Mouse (Mus musculus) MEL (cell line): ENCODE results near the gene Desi1. TPM values are rescaled to one million over a fixed set of nuclear protein-coding genes. Genes with fewer than 3 reads are reported as not detected.

Experiments
- DNase-seq: peaks from one replicate; pipeline ENCODE4 v3.0.0; 2011; ENCODE audit warnings: low read depth, low spot score
- H3K27ac ChIP-seq: 2 replicates; pipeline ENCODE4 v1.5.1; 2012; ENCODE audit warnings: low read depth, mild to moderate bottlenecking, control low read depth, low read length, moderate library complexity; ENCODE audit not compliant: control insufficient read depth
- H3K27me3 ChIP-seq, 2 experiments: fragments of 150-350 bp in 1 of 2; sonication (generic) in 1 of 2; 2 replicates each; pipeline ENCODE4 v1.6.1; 2012; ENCODE audit warnings: low read length in 2 of 2, mild to moderate bottlenecking in 2 of 2, improper control_type of control experiment in 1 of 2, moderate library complexity in 1 of 2; ENCODE audit not compliant: insufficient read depth in 2 of 2, control insufficient read depth in 1 of 2
- H3K36me3 ChIP-seq, 2 experiments: 2 replicates each; pipeline ENCODE4 v1.6.1; 2012 to 2014; ENCODE audit warnings: low read length in 2 of 2, improper control_type of control experiment in 1 of 2, inconsistent platforms in 1 of 2, mild to moderate bottlenecking in 1 of 2; ENCODE audit not compliant: insufficient read depth in 2 of 2, control insufficient read depth in 1 of 2
- H3K4me1 ChIP-seq, 2 experiments: fragments of 150-350 bp in 1 of 2; sonication (generic) in 1 of 2; 2 replicates each; pipeline ENCODE4 v1.6.1; 2012; ENCODE audit warnings: low read length in 2 of 2, improper control_type of control experiment in 1 of 2, mild to moderate bottlenecking in 1 of 2; ENCODE audit not compliant: insufficient read depth in 2 of 2, control insufficient read depth in 1 of 2
- H3K4me3 ChIP-seq, 2 experiments: fragments of 150-350 bp in 1 of 2; sonication (generic) in 1 of 2; 2 replicates each; pipeline ENCODE4 v1.5.1; 2012; ENCODE audit warnings: low read depth in 2 of 2, low read length in 2 of 2, mild to moderate bottlenecking in 2 of 2, moderate library complexity in 2 of 2, control low read depth in 1 of 2, improper control_type of control experiment in 1 of 2; ENCODE audit not compliant: control insufficient read depth in 1 of 2, insufficient read depth in 1 of 2
- H3K79me2 ChIP-seq: 2 replicates; pipeline ENCODE4 v1.6.1; 2012; ENCODE audit warnings: mild to moderate bottlenecking, low read length, moderate library complexity; ENCODE audit not compliant: control insufficient read depth, poor library complexity, insufficient read depth
- H3K9ac ChIP-seq: 2 replicates; pipeline ENCODE4 v1.6.1; 2012; ENCODE audit warnings: low read depth, mild to moderate bottlenecking, control low read depth, low read length, moderate library complexity; ENCODE audit not compliant: control insufficient read depth, poor library complexity, severe bottlenecking
- H3K9me3 ChIP-seq: fragments of 150-350 bp; sonication (generic); replicated peaks from 2 replicates; pipeline ENCODE4 v1.6.1; 2012; ENCODE audit warnings: mild to moderate bottlenecking, low read length, improper control_type of control experiment, moderate library complexity; ENCODE audit not compliant: insufficient read depth
- BHLHE40 ChIP-seq: IDR thresholded peaks from 2 replicates; pipeline ENCODE4 v1.6.1; 2012; ENCODE audit warnings: low read depth, mild to moderate bottlenecking, inconsistent platforms, low read length, improper control_type of control experiment, borderline replicate concordance
- CHD1 ChIP-seq: IDR thresholded peaks from 2 replicates; pipeline ENCODE4 v1.6.1; 2012; ENCODE audit warnings: low read depth, mild to moderate bottlenecking, inconsistent platforms, low read length, improper control_type of control experiment
- CHD2 ChIP-seq: IDR thresholded peaks from 2 replicates; pipeline ENCODE4 v1.6.1; 2011; ENCODE audit warnings: low read length, improper control_type of control experiment
- CTCF ChIP-seq, 3 experiments: IDR thresholded peaks in 2 of 3; conservative IDR thresholded peaks in 1 of 3; 2 replicates each; pipeline ENCODE4 v1.5.1; 2011 to 2012; ENCODE audit warnings: low read length in 3 of 3, low read depth in 2 of 3, mild to moderate bottlenecking in 2 of 3, improper control_type of control experiment in 1 of 3, inconsistent platforms in 1 of 3, mixed read lengths in 1 of 3, moderate library complexity in 1 of 3; ENCODE audit not compliant: control insufficient read depth in 1 of 3, insufficient read depth in 1 of 3, poor library complexity in 1 of 3, severe bottlenecking in 1 of 3
- E2F4 ChIP-seq: IDR thresholded peaks from 2 replicates; pipeline ENCODE4 v1.6.1; 2011; ENCODE audit warnings: low read depth, low read length, improper control_type of control experiment, borderline replicate concordance
- EP300 ChIP-seq, 2 experiments: IDR thresholded peaks; 2 replicates each; pipeline ENCODE4 v1.6.1; 2011; ENCODE audit warnings: improper control_type of control experiment in 2 of 2, low read length in 2 of 2, low read depth in 1 of 2, mild to moderate bottlenecking in 1 of 2
- ETS1 ChIP-seq: IDR thresholded peaks from 2 replicates; pipeline ENCODE4 v1.6.1; 2012; ENCODE audit warnings: low read depth, mild to moderate bottlenecking, inconsistent platforms, low read length, improper control_type of control experiment, moderate library complexity
- GABPA ChIP-seq: IDR thresholded peaks from 2 replicates; pipeline ENCODE4 v1.6.1; 2012; ENCODE audit warnings: low read depth, mild to moderate bottlenecking, inconsistent platforms, low read length, improper control_type of control experiment, moderate library complexity
- HCFC1 ChIP-seq: IDR thresholded peaks from 2 replicates; pipeline ENCODE4 v1.6.1; 2012; ENCODE audit warnings: low read depth, mild to moderate bottlenecking, inconsistent platforms, low read length, improper control_type of control experiment, moderate library complexity
- MAX ChIP-seq: IDR thresholded peaks from 2 replicates; pipeline ENCODE4 v1.6.1; 2011; ENCODE audit warnings: low read length, improper control_type of control experiment
- MXI1 ChIP-seq: IDR thresholded peaks from 2 replicates; pipeline ENCODE4 v1.6.1; 2011; ENCODE audit warnings: mild to moderate bottlenecking, low read depth, low read length, improper control_type of control experiment
- MYC ChIP-seq: IDR thresholded peaks from 2 replicates; pipeline ENCODE4 v1.6.1; 2011; ENCODE audit warnings: low read depth, mild to moderate bottlenecking, low read length, improper control_type of control experiment, moderate library complexity
- POLR2AphosphoS2 ChIP-seq: IDR thresholded peaks from 2 replicates; pipeline ENCODE4 v1.6.1; 2011; ENCODE audit warnings: low read length, improper control_type of control experiment
- RAD21 ChIP-seq: IDR thresholded peaks from 2 replicates; pipeline ENCODE4 v1.6.1; 2011; ENCODE audit warnings: mild to moderate bottlenecking, low read depth, low read length, improper control_type of control experiment
- RCOR1 ChIP-seq: IDR thresholded peaks from 2 replicates; pipeline ENCODE4 v1.6.1; 2012; ENCODE audit warnings: low read depth, mild to moderate bottlenecking, inconsistent platforms, low read length, improper control_type of control experiment
- SMC3 ChIP-seq: IDR thresholded peaks from 2 replicates; pipeline ENCODE4 v1.6.1; 2011; ENCODE audit warnings: low read depth, low read length, improper control_type of control experiment
- TBP ChIP-seq: IDR thresholded peaks from 2 replicates; pipeline ENCODE4 v1.8.0; 2011; ENCODE audit warnings: low read depth, low read length, improper control_type of control experiment
- ZMIZ1 ChIP-seq: IDR thresholded peaks from 2 replicates; pipeline ENCODE4 v1.6.1; 2012; ENCODE audit warnings: low read depth, mild to moderate bottlenecking, inconsistent platforms, low read length, improper control_type of control experiment, moderate library complexity
- ZNF384 ChIP-seq: IDR thresholded peaks from 2 replicates; pipeline ENCODE4 v1.6.1; 2012; ENCODE audit warnings: low read depth, mild to moderate bottlenecking, inconsistent platforms, low read length, improper control_type of control experiment
- polyA plus RNA-seq, 2 experiments: library from polyadenylated mRNA; stranded (reverse) in 1 of 2; unstranded in 1 of 2; fragments of >175 nt in 1 of 2; fragments of >200 nt in 1 of 2; gene quantifications; 2 replicates each; pipeline versions ENCODE4 v1.2.1 to v1.2.4; 2012; ENCODE audit warnings: low replicate concordance in 2 of 2, low read depth in 1 of 2; ENCODE audit not compliant: insufficient read length in 2 of 2, insufficient read depth in 1 of 2, missing spikeins in 1 of 2
- total RNA-seq: library from RNA; depleted of rRNA; stranded (reverse); fragments of 300-350 nt; gene quantifications from 2 replicates; pipeline ENCODE4 v1.2.3, GENCODE M21; 2012

Gene Desi1
- total and polyA plus RNA-seq, 3 experiments, result 26.3 to 116 TPM; not detected in 1

- Histone ChIP-seq H3K79me2 (no peaks in the 10 kb centered on the region), H3K9ac (no peak overlapping the region), H3K27ac (no peak overlapping the region), H3K4me1 (no peaks in the 10 kb centered on the region), H3K27me3 (no peaks in the 10 kb centered on the region), H3K36me3 (peaks cover 0 to 2% of the 10 kb centered on the region in 2 experiments; a peak in 1 of 4 replicates), H3K4me3 (no peak overlapping the region), H3K9me3 (no peaks in the 10 kb centered on the region)
- TF ChIP-seq MAX (no peak), EP300 (IDR thresholded peaks at IDR 0.05; ENCODE audit: low read depth in 1 of 2, low read length in 2 of 2) (no peak), MXI1 (no peak), CHD2 (no peak)
- DNase-seq, result no peak
Observed at GRCm38 (mm10) chr15:81952310-81952709, 81.4 kb downstream of the Desi1 start.

GRCm38 (mm10) chr15:81951159-81951558 is 82.5 kb downstream of the Desi1 start:
- Histone ChIP-seq H3K36me3 (peaks cover 0 to 2% of the 10 kb centered on the region in 2 experiments; a peak in 1 of 4 replicates), H3K9me3 (no peaks in the 10 kb centered on the region), H3K4me1 (no peaks in the 10 kb centered on the region), H3K27me3 (no peaks in the 10 kb centered on the region), H3K27ac (no peak overlapping the region), H3K4me3 (no peak overlapping the region), H3K79me2 (no peaks in the 10 kb centered on the region), H3K9ac (no peak overlapping the region)
- TF ChIP-seq E2F4, result no peak
- TF ChIP-seq BHLHE40, result no peak
- TF ChIP-seq CTCF (IDR thresholded peaks at IDR 0.05 in 2 of 3, conservative IDR thresholded peaks at IDR 0.05 in 1 of 3; ENCODE audit: control insufficient read depth in 1 of 3, insufficient read depth in 1 of 3, low read depth in 2 of 3, low read length in 3 of 3, poor library complexity in 1 of 3, severe bottlenecking in 1 of 3), result no peak
- no peak for TF ChIP-seq RCOR1
- no peak for TF ChIP-seq ZMIZ1
- TF ChIP-seq GABPA, result no peak
- TF ChIP-seq MYC, result no peak
- TF ChIP-seq HCFC1, result no peak
- no peak for TF ChIP-seq CHD2
- TF ChIP-seq CHD1, result no peak
- no peak for TF ChIP-seq SMC3
- no peak for TF ChIP-seq RAD21
- no peak for TF ChIP-seq ETS1
- no peak for TF ChIP-seq TBP
- TF ChIP-seq POLR2AphosphoS2, result no peak
- TF ChIP-seq ZNF384, result no peak
- no peak for DNase-seq
